Mouse (Mus musculus): ENCODE measurements around the gene Zbtb20. TPM values are rescaled to one million over a fixed set of nuclear protein-coding genes. Genes with fewer than 3 reads are reported as not detected.

Gene Zbtb20
- total RNA-seq, 4 experiments from 2014 or later: 154 to 246 (median 184) TPM

- DNase-seq: no peak
Observed at GRCm38 (mm10) chr16:43400949-43401348, 525.3 kb downstream of the Zbtb20 start.

GRCm38 (mm10) chr16:43402888-43403287 is 527.2 kb downstream of the Zbtb20 start:
- no peak for DNase-seq

- DNase-seq: no peak
Observed at GRCm38 (mm10) chr16:43405089-43405488, 529.4 kb downstream of the Zbtb20 start.

- no peak for DNase-seq
Observed at GRCm38 (mm10) chr16:43407594-43408142, 532.0 kb downstream of the Zbtb20 start.

- no peak for DNase-seq
Observed at GRCm38 (mm10) chr16:43408622-43409021, 532.9 kb downstream of the Zbtb20 start.

GRCm38 (mm10) chr16:43409108-43409909 is 533.6 kb downstream of the Zbtb20 start:
- DNase-seq: no peak

GRCm38 (mm10) chr16:43409910-43410612 is 534.4 kb downstream of the Zbtb20 start:
- no peak for DNase-seq

GRCm38 (mm10) chr16:43410613-43410974 is 534.9 kb downstream of the Zbtb20 start:
- DNase-seq: no peak

GRCm38 (mm10) chr16:43415864-43416263 is 540.2 kb downstream of the Zbtb20 start:
- no peak for DNase-seq

- DNase-seq: no peak
Observed at GRCm38 (mm10) chr16:43419923-43420322, 544.2 kb downstream of the Zbtb20 start.

GRCm38 (mm10) chr16:43428955-43429354 is 553.3 kb downstream of the Zbtb20 start:
- DNase-seq: no peak

GRCm38 (mm10) chr16:43430030-43430429 is 554.3 kb downstream of the Zbtb20 start:
- no peak for DNase-seq

- no peak for DNase-seq
Observed at GRCm38 (mm10) chr16:43431514-43432371, 556.1 kb downstream of the Zbtb20 start.

GRCm38 (mm10) chr16:43434941-43435340 is 559.3 kb downstream of the Zbtb20 start:
- no peak for DNase-seq

- DNase-seq: no peak
Observed at GRCm38 (mm10) chr16:43438878-43439371, 563.2 kb downstream of the Zbtb20 start.

GRCm38 (mm10) chr16:43441392-43441791 is 565.7 kb downstream of the Zbtb20 start:
- no peak for DNase-seq

- no peak for DNase-seq
Observed at GRCm38 (mm10) chr16:43443034-43443433, 567.4 kb downstream of the Zbtb20 start.

GRCm38 (mm10) chr16:43448141-43448981 is 572.7 kb downstream of the Zbtb20 start:
- DNase-seq: no peak

GRCm38 (mm10) chr16:43454370-43454934 is 578.8 kb downstream of the Zbtb20 start:
- no peak for DNase-seq

GRCm38 (mm10) chr16:43456446-43457172 is 580.9 kb downstream of the Zbtb20 start:
- no peak for DNase-seq

Data from adrenal gland, adult 8-10 months (tissue).